Mouse (Mus musculus) neutrophil, adult 5-6 weeks (primary cell): ENCODE measurements around the gene Drg1. TPM values are rescaled to one million over a fixed set of nuclear protein-coding genes. Genes with fewer than 3 reads are reported as not detected.
"Not testable (repeated sequence)": the region's sequence is repeated elsewhere in the genome, so short reads cannot be mapped to it uniquely, and the experiment has no call there.

Experiments used
- ATAC-seq: fragments of 151-379, 151-347 bp; 2 replicates; pipeline ENCODE4 v1.8.0; 2017; ENCODE audit warnings: mild to moderate bottlenecking, moderate TSS enrichment; ENCODE audit not compliant: insufficient number of reproducible peaks, poor library complexity, low FRiP score, severe bottlenecking; ENCODE audit errors: extremely low read depth
- total RNA-seq: library from RNA; stranded (forward); fragments of 200-1000 nt; gene quantifications from 2 replicates; pipeline ENCODE4 v1.2.3, GENCODE M21; 2017

The Drg1 gene
- total RNA-seq, 1 experiment from 2014 or later, result 137 TPM

DNA sequence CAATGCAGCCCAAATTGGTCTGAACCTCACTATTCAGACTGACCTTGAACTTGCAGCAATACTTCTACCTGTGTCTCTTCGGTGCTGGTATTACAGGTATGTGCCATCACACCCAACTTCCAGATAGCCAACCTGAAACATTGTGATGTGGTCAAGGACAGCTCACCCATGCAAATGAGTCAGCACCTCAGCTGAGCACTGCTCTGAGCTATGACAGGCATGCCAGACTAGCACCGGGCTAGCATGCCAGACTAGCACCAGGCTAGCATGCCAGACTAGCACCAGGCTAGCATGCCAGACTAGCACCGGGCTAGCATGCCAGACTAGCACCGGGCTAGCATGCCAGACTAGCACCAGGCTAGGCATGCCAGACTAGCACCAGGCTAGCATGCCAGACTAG lies 114.9 kb downstream of the Drg1 start:
- ATAC-seq, result peak; percentile 26

DNA sequence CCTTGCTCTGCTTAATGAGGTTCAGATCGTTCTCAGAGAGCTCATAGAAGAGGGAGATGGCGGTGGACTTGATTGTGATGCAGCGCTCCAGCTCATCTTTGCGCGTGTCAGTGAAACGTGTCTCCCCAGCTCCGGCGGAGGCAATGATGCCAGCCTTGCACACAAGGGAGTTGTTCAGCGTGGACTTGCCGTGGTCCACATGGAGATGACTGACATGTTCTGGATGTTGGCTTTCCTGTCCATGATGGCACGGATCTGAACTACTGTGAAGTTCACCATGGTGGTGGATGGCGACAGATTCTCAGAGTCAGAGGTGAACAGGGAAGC lies 115.6 kb downstream of the Drg1 start:
- ATAC-seq, result not testable (repeated sequence)

DNA sequence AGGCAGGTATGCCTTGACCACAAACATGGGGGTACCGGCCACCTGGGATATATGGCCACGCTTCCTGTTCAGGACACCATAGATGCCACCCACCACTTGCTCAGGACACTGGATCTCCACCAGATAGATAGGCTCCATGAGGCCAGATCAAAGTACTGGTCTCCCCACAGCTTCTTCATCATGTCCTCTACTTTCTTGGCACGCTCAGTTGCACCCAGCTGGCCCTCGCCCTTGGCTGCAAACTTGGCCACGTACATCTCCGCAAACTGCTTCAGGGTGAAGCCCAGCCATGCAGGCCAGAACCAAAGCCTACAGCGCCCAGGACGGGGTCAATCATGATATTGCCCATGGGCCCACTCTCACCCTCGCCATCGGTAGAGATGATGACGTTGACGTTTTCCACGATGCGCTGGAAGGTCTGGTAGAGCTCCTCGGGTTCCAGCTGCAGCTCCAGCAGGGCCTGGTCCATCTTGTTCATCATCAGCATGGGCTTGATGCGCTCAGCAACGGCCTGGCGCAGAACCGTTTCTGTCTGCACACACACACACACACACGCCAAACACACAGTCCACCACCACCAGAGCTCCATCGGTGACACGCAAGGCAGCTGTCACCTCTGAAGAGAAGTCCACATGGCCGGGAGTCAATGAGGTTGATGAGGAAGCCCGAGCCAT lies 116.1 kb downstream of the Drg1 start:
- ATAC-seq, result not testable (repeated sequence)

DNA sequence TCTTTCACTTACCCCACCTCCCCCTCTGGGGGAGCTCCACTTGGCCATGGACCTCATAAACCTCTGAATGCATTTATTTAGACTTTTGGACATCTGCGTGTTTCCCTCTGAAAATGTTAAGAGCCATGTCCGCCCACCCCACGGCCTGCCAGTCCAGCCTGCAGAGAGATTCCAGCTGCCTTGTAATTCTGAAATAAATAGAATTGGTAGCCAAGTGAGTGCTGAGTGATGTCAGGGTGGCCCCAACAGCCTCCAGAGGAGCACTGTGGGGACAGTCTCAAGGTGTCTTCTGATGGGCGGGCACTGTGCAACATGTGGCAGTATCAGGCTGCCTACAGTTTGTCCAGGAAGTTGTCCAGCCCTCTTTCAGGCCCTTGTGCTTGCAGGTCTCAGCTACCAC lies 116.7 kb downstream of the Drg1 start:
- ATAC-seq, result peak; percentile 1; the same call in 1 of the 2 replicates

DNA sequence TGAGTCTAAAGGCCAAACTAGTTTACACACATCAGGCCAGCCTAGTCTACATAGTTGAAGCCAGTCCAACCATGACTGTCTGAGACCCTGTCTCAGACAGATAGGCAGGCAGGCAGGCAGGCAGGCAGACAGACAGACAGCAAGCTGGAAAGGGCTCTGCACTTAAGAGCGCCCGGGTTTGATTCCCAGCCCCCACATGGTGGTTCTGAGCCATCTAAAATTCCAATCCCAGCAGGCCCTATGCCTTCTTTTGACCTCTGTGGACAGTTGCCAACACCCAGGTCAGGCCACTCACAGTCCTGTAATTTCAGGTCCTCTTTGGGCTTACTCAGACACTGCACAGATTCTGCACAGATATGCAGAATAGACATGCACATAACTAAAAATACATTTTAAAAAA lies 119.4 kb downstream of the Drg1 start:
- not testable (repeated sequence) for ATAC-seq

DNA sequence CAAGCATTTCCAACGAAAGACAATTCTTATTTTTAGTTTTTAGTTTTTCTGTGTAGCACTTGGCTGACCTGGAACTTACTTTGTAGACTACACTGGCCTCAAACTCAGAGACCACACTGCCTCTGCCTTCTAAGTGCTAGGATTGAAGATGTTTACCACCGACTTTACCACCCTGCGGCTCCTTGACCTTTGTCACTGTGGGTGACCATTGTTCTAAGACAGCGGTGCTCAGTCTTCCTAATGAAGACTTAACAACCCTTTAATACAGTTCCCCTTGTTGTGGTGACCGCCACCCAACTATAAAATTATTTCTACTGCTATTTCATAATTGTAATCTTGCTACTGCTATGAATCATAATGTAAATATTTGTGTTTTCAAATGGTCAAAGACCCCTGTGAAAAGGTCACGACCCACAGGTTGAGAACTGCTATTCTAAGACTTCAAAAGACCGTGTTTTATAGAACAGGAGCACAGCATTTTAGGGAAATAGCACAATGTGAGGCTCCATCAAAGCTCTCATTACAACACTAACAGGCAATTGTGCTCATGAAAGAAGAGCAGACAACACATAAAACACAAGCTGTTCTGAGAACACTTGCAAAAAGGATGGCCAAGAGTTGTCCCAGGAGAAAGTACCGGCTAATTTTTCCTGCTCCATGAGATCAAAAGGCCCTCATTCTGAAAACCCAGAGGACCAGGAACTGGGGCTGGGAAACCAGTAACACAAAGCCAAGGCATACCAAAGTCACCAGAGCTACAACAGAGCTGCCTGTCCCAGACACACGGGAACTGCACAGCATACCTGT lies 120.7 kb downstream of the Drg1 start:
- not testable (repeated sequence) for ATAC-seq

DNA sequence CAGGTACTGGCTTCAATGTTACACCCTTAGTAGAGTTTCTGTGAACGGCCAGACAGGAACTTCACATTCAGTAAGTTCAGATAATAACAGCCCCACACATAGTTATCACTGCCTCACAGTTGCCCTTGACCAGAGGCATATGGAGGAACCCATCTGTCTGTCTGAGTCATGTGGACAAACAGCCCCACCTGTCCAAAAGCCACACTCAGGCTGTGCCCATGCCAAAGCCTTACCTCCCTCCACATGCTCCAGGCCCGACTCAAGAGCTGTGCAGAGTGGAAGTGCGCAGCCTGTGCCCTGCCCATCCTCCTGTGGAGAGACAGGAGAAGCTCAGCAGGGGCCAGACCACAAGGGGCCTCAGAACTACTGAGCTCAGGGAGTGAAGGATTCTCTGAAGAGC lies 122.2 kb downstream of the Drg1 start:
- ATAC-seq, result not testable (repeated sequence)

DNA sequence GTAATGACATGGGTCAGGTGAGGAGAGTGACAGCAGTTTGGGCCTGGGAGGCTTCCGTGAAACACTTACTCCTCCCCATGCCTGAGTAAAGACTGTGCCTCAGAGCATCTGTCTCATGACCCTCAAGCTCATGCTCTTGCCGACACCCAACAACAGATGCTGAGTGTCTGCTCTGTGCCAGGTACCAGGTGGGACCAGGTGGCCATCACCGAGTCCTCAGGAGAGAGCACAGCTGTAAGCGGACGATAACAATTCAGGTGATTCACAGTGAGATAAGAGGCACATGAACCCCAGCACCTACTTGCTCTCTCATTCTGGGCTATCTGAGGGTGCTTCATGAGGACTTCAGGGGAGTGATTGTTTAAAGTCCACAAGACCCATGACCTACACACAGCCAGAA lies 123.8 kb downstream of the Drg1 start:
- peak; percentile 2 for ATAC-seq

DNA sequence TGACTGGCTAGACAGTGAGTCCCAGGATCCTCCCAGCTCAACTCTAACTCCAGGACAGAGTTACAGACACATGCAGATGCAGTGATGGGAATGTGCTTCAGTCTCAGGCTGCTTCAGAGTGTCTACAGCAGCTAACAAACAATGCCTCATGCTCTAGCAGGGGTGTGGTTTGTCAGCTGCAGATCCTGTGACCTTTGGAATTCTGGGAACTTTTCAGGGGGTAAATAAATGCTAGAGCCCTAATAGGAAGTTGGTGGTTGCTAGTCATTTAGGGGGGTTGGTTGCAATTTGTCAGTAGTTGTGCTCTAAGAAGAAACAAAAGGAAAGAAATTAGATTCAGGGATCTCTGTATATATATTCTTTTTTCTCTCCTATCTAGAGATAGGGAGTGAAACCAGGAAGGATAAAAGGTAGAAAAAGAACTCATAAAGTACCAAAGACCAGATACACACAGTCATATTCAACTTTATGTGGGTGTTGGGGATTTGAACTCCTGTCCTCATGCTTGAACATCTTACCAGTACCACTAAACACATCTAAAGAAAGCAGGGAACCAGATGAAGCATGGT lies 125.2 kb downstream of the Drg1 start:
- ATAC-seq, result not testable (repeated sequence)

DNA sequence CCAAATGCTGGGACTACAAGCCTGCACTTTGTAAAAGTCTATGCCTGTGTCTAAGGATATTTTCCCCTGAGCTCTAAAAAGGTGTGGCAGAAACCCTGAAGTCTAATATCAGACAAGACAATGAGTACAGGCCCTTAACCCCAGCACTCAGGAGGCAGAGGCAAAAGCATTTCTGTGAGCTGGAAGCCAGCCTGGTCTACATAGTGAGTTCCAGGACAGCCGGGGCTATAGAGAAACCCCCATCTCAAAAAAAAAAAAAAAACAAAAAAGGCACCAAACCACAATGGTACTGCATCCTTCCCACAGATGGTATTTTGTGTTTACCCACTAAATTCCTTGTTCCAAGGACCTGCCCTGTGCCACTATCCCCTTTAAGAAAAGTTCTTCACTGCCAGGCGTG lies 127.9 kb downstream of the Drg1 start:
- ATAC-seq, result not testable (repeated sequence)

Other genes with a start within 250 kb of the Drg1 start
- 60.9 and 65.4 TPM in 2 replicates for gene Sfi1, start 73.0 kb downstream of the Drg1 start, total RNA-seq
- gene Eif4enif1, start 64.0 kb downstream of the Drg1 start, total RNA-seq, result 75.0 and 81.2 TPM in 2 replicates
- gene Patz1, start 22.5 kb upstream of the Drg1 start, total RNA-seq, result 52.3 and 60.4 TPM in 2 replicates
- 62.5 and 68.5 TPM in 2 replicates for gene Pik3ip1, start 64.0 kb upstream of the Drg1 start, total RNA-seq
- 46.5 and 53.3 TPM in 2 replicates for gene Limk2, start 142.8 kb upstream of the Drg1 start, total RNA-seq
- 18.4 and 22.3 TPM in 2 replicates for gene Rnf185, start 185.9 kb upstream of the Drg1 start, total RNA-seq
- 0.61 and 0.70 TPM in 2 replicates for gene Pla2g3, start 221.9 kb upstream of the Drg1 start, total RNA-seq
- 0.70 and 1.4 TPM in 2 replicates for gene Inpp5j, start 238.4 kb upstream of the Drg1 start, total RNA-seq
- gene Selenom, start 248.3 kb upstream of the Drg1 start, total RNA-seq, result 0.86 and 2.0 TPM in 2 replicates